Mouse (Mus musculus) embryo, embryonic 10 days (tissue): ENCODE data around the gene Lin7a.
"Not testable (repeated sequence)": the region's sequence is repeated elsewhere in the genome, so short reads cannot be mapped to it uniquely, and the experiment has no call there.

ENCODE experiments used
- DNase-seq: peaks from one replicate; pipeline ENCODE4 v3.0.0-alpha.2; 2015; ENCODE audit warnings: low spot score

Gene Lin7a

GRCm38 (mm10) chr10:107237076-107237475 is 34.4 kb upstream of the Lin7a start:
- no peak for DNase-seq

- no peak for DNase-seq
Observed at GRCm38 (mm10) chr10:107237736-107238135, 33.8 kb upstream of the Lin7a start.

DNA sequence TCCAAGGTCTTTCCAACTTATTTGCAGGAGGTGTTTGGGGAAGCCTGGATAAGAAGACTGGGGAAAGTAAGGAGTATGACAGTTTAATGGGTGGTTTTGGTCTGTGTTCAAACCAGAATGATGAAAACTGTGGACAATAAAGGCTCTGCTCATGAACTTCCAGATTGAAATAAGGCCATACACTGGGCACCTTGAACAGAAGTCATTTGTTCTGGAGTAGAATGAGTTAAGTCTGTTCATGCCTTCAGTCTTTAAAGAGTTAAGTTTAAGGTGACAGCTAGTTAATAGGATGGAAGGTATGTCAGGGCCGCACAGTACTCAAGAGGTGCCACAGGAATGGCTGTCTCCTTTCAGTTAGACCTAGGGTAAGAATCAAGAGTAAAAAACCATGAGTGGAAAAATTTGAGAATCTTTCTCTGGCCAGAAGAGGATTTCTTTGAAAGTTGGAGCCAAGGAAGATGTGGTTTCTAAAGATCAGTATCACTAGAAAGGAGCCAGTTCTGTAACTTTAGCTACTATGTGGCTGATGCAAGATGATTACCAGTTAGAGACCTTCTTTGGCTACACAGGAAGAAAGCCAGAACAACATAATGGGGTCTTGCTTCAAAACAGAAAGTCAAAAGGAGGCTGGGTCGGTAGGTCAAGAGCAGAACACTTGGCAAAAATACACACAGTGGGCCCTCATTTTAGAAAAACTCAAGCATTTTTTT is 33.2 kb upstream of the Lin7a start:
- DNase-seq, result no peak

DNA sequence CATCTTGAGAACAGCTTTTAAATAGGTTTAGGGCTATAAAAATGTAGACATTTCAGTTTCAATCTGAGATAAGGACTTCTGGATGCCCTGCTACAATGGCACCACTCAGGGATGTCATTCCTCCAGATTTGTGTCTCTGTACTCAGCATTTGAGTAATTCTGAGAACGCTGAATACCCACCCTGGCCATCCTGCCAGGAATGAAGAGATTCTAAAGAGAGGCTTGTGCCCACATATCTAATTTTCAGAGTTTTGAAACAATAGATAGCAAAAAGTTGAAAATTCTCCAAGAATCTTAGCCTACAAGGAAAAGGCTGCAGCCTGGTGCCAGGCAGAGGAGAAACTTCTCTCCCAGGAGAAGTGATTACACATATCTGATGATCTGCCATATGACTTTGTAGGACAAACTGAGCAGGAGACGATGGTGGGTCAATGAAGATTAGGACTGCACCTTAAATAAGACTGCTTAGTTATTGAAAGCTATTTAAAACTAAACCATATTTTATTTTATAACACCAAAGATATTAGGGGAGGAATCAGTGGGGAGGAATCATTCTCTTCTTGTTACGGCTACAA is 32.5 kb upstream of the Lin7a start:
- DNase-seq, result no peak

DNA sequence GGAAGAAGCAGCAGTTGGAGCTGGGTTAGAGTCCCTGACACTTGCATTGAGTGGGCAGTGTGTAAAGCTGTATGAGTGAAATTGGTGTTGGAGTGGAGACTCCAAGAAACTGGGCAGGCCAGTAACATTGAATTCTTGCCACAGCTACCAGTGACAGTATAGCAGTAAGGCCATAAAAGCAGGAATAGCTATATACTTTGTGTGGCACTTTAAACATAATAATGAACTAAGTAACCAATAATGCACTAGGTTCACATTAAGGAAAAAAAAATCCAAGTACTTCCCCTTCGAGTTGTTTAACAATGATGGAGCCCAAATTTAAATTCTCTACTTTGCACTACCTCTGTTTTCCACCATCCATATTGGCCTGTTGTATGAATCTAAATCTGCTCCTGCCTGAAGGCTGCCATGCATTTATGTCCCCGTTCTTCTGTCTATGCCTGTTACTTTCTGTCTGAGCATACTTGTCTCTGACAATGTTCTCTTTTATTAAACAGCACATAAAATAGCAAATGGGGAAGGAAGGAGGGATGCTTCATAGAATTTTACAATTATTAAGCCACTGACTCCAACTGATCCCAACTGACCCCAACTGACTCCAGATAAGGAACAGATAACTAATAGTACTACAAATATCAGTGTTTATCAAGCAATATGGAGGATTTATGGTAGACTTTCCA is 31.7 kb upstream of the Lin7a start:
- no peak for DNase-seq

GRCm38 (mm10) chr10:107240446-107240845 is 31.0 kb upstream of the Lin7a start:
- DNase-seq, result no peak

DNA sequence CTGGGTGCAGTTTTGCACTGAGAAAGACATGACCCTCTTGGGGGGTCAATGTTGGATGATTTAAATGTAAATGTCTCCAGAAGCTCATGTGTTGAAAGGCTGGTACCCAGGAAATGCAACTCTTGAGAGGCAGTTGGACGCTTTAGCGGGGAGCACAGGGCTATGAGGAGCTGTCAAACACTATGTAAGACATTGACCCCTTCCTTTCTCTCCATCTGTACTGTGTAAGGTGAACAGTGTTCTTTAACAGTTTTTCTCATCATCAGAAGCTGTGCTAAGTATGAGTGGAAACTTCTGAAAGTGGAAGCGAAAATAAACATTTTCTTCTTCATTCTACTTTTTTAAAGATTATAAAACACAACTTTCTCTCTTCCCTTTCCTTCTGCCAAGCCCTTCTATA is 30.5 kb upstream of the Lin7a start:
- no peak for DNase-seq

- no peak for DNase-seq
Observed at GRCm38 (mm10) chr10:107241406-107241805, 30.1 kb upstream of the Lin7a start.

DNA sequence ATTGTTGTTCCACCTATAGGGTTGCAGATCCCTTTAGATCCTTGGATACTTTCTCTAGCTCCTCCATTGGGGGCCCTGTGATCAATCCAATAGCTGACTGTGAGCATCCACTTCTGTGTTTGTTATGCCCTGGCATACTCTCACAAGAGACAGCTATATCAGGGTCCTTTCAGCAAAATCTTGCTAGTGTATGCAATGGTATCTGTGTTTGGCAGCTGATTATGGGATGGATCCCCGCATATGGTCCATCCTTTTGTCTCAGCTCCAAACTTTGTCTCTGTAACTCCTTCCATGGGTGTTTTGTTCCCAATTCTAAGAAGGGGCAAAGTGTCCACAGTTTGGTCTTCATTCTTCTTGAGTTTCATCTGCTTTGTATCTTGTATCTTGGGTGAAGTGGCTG is 29.5 kb upstream of the Lin7a start:
- not testable (repeated sequence) for DNase-seq

GRCm38 (mm10) chr10:107242696-107243400 is 28.6 kb upstream of the Lin7a start:
- DNase-seq, result no peak

GRCm38 (mm10) chr10:107244211-107244610 is 27.3 kb upstream of the Lin7a start:
- no peak for DNase-seq

- no peak for DNase-seq
Observed at GRCm38 (mm10) chr10:107244691-107245530, 26.6 kb upstream of the Lin7a start.

- DNase-seq, result no peak
Observed at GRCm38 (mm10) chr10:107245531-107245840, 26.0 kb upstream of the Lin7a start.

DNA sequence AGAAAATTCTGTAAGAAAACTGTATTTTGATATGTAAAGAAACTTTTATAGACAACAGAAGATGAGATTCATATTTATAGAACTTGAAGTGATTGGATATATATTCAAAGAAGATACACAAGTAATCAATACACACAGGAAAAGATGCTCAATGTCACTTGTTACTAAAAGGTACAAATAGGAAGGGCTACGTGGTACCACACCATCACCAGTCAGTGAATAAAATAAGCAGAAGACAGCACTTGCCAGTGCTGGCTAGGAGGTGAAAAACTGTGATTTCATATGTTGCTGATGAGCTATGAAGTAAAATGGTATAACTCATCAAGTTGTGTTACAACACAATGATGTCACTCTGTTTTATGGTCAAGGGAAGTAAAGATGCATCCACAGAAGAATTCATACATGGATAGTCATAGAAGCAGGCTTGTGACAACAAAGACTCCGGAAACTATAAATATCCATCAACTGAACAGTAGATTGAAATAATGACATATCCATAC is 25.5 kb upstream of the Lin7a start:
- no peak for DNase-seq

DNA sequence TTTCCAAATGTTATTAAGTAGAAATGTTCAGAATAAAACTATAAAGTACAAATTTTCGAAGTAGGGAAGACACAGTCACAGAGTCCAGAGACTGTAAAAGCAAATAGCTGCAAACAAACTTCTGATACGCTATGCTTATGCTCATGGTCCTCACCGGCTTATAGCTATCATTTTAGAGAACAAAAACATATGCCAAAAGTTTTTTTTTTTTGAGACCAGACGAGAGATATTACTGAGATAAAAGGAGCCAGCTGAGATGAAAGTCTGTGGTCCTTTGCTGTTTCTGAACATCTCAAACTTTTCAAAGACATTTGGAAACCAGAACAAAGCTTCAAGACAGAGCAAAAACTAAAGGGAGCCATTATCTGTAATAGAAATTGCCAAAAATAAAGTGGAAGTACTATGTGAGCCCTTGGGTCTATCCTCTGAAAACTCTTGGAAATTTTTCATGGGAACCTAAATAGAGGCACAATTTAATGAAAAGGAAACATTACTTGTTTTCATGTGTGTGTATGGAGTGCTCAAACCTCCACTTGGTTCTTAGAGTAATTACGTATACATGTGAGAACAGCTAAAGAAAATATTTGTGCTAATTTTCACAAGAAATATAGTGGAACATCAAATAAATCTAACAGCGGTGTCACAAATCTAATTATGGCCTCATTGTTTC is 24.4 kb upstream of the Lin7a start:
- DNase-seq, result no peak

- DNase-seq, result no peak
Observed at GRCm38 (mm10) chr10:107248481-107248880, 23.0 kb upstream of the Lin7a start.

- no peak for DNase-seq
Observed at GRCm38 (mm10) chr10:107249056-107249455, 22.4 kb upstream of the Lin7a start.

- DNase-seq, result no peak
Observed at GRCm38 (mm10) chr10:107249606-107250186, 21.8 kb upstream of the Lin7a start.

DNA sequence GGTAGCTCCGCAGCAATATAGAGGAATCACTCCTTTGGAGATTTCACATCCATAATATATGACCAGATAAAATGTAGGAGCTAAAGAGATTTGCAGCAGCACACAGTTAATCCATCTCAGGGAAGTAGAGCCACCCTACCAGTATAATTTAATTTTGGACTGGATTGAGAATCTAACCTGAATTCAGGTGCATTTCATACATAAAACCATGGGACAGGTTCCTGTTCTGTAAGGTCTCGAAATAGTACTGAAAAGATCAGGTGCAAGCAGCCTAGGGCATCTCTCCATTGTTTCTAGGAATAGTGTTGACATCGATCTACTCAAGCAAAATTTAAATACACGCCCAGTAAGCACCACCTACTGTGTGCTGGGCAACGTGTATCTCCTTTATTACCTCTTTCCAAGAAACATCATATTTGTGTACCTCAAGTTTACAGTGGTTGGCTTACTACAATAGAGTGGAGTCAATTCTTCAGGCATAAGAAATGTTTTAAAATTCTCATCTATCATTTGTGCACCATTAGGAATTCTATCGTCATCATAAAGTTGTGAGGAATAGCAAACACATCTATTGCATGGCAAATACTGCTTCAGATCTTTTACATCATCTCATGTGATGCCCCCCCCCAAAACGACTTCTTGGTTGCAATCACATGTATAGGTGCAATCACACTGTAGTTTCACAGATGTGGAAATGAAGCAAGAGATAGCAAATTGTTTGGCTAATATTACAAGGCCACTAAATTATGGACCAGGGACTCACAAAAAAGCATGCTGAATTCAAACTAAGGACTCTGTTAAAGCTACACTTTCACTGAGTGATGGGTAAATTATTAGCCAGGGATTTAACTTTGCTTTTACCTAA is 20.9 kb upstream of the Lin7a start:
- DNase-seq, result no peak

DNA sequence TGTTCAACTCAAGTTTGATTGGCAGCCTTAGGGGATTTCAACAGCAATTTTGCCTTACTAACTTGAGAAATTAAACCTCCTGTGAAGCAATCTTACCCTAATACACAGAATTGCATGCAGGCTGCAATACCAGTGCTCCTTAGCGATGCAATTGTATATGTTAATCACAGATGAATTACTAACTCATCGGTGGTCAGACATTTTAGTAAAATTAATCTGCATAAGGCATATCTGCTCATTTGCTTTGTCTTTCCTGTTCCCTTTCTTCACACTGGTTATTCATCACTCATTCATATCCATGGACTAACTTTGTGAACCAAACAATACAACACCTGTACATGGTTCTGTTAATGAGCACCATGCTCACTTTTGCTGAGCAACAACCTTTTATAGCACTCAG is 20.2 kb upstream of the Lin7a start:
- no peak for DNase-seq
